Mouse (Mus musculus) activated CD4-positive, CD25-positive, alpha-beta regulatory T cell, adult 9 weeks (primary cell): ENCODE results near the gene Med25. TPM values are rescaled to one million over a fixed set of nuclear protein-coding genes. Genes with fewer than 3 reads are reported as not detected.

Source experiments
- polyA plus RNA-seq: library from polyadenylated mRNA; unstranded; fragments of 100-300 nt; shearing (Covaris generic); gene quantifications from one replicate; pipeline ENCODE4 v1.2.1, GENCODE M21; 2017

Med25 gene
- 40.3 TPM for polyA plus RNA-seq

GRCm38 (mm10) chr7:44892276-44892921, at the start of gene Med25:
TSS of gene Med25 (minus strand) at chr7:44892712.

GRCm38 (mm10) chr7:44929204-44930151, 37.0 kb upstream of the Med25 start, which contains the start of gene Ap2a1:
TSS of gene Ap2a1 (minus strand) at chr7:44929496.

DNA sequence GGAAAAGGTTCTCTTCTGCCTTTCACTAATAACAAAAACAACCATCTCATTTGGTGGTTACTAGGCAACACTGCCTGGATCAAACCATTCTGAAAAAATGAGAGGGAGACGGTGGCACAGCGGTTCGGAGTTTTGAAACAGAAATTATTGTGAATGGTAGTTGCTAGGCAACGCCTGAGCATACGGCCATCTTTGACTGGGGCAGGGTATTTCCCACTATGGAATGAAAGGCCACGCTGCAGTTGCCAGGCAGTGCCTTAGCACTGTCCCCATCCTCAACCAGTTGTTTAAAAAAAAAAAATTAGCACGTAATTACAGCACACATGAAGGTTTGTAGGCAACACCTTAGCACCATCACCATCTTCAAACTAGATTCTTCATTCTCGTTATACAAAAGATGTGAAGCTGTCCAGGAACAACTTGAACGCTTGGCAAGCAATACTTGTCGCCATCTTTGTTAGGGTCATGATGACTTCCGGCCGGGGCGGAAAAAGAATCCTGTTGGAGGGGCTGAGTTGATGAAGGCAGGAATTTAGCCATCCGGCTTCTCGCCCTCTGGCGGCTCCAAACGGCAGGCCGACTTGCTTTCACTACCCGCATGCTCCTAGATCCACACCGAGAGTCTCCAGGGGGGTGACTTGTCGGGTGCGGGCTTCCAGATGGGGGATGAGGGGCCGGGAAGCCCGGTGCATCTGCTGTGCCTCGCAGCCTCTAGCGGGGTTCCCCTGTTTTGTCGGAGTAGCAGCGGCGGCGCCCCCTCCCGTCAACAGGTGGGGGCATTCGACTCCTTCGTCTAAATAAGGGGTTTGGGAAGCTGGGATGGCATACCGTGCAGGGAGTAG, 3.3 kb upstream of the Med25 start, which contains the start of gene Fuz:
Gene Fuz (plus strand): TSS at position 487 of the 842 bp plus-strand sequence.

DNA sequence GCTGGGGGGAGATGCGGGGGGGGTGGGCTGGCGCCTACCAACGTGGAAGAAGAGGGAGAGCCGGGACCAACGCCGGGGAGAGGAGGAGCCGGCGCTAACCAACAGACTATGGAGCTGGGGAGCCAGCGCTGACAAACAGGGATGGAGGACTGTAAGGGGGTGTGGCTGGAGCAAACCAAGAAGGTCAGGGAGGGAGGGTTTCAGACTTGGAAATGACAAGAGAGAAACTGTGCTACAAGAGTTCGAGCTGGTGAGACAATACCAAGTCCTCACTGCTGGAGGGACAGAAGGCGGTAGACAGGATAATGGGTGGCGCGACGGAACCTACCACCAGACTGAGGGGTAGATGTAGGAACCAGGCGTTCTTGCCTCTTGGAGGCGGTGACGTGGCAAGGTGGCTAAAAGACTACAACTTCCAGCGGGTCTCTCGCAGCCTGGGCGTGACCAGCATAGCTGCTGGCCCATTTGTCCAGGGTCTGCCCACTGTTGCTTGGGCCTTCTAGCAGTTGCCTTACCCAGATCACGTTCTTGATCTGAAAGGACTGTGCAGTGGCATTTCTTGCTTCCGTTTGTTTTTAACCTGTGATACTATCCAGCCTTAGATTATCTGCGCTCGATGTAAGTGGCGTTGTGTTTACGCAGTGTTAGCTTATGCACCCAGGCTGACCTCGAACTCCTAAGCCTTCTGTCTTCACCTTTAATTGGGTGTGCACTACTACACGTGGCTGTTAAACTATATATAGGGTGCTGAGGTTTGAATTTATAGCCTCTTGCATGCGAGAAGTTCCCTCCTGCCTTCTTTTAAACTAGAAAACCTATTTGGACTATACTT, 22.6 kb downstream of the Med25 start, which contains the start of gene Ptov1:
Gene Ptov1 (minus strand): TSS at position 92 of the 832 bp plus-strand sequence.

DNA sequence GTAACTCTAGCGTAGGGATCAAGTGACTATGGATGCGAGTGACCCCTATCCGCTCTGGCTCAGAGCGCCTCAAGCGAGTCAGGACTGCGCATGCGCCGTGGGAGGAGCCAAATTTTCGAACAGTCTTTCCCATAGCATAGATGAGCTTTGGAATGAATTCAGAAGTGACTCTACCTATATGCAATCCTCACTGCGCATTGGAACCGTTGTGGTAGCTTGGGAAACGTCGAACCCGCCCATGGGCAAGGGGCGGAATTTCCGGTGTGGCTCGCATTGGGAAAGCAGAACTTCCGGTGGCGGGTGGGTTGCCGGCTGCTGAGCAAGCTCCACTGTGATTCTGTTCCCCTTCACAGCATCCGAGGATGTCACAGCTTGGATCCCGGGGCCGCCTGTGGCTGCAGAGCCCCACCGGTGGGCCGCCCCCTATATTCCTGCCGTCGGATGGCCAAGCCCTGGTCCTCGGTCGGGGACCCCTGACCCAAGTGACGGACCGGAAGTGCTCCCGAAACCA, 35.4 kb downstream of the Med25 start, which contains the start of gene Pnkp:
Gene Pnkp (plus strand): TSS at position 98 of the 511 bp plus-strand sequence.

DNA sequence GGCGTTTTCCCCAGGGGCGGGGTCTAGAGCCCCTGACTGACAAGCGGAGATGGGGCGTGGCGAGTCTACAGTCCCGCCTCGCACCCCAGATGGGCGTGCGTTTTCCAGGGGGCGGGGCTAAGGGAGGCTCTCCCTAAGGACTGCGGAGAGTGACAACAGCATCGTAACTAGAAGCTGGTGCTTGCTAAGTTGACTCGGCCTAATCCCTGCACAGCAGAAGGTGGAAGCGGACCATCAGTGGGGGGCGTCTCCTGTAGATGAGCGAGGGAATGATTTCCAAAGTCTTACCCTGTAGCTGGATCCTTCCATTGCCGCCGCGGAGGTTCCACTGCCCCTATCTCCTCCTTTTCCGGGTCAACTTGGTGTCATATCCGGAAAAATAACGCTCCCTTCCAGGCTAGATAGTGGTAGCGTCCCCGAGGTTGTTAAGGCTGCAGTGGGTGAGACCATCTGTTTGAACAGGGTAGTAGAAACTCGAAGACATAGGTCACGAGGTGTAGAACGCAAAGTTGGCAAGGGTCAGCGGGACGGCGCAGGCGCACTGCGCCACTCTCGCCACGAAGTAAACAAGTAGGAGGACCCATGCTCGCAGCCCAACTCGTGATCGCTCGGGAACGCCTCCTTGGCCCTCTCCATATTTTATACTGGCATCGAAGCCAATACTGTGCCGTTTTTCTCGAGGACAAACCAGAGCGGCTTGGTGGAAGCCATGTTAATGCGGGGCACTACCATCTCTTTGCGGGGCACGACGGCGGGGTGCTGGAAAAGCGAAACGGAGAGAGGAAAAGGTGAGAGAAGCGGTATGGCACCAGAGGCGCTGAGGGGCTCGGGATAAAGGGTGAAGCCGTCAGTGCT, 43.7 kb downstream of the Med25 start, which contains the start of the genes Akt1s1 and Tbc1d17:
Gene Akt1s1 (plus strand): TSS at position 431 of the 855 bp plus-strand sequence.
Gene Tbc1d17 (minus strand): TSS at position 519 of the 855 bp plus-strand sequence.

Other genes with a start within 250 kb of the Med25 start
- not detected for gene Myh14, start 221.9 kb downstream of the Med25 start, polyA plus RNA-seq
- gene Izumo2, start 184.0 kb downstream of the Med25 start, polyA plus RNA-seq: not detected
- gene Vrk3, start 144.3 kb downstream of the Med25 start, polyA plus RNA-seq: 111 TPM
- 0.57 TPM for gene Zfp473, start 141.7 kb downstream of the Med25 start, polyA plus RNA-seq
- 61.7 TPM for gene Nup62, start 76.6 kb downstream of the Med25 start, polyA plus RNA-seq
- 2.9 TPM for gene Il4i1, start 76.3 kb downstream of the Med25 start, polyA plus RNA-seq
- gene Atf5, start 76.1 kb downstream of the Med25 start, polyA plus RNA-seq: 0.42 TPM
- gene Akt1s1, start 43.7 kb downstream of the Med25 start, polyA plus RNA-seq: 17.3 TPM
- 97.4 TPM for gene Tbc1d17, start 43.6 kb downstream of the Med25 start, polyA plus RNA-seq
- 93.3 TPM for gene Pnkp, start 35.6 kb downstream of the Med25 start, polyA plus RNA-seq
- 9.7 TPM for gene Ptov1, start 22.9 kb downstream of the Med25 start, polyA plus RNA-seq
- 48.2 TPM for gene Fuz, start 3.4 kb upstream of the Med25 start, polyA plus RNA-seq
- gene Ap2a1, start 36.8 kb upstream of the Med25 start, polyA plus RNA-seq: 33.7 TPM
- gene Tsks, start 50.5 kb upstream of the Med25 start, polyA plus RNA-seq: not detected
- gene Cpt1c, start 82.1 kb upstream of the Med25 start, polyA plus RNA-seq: 0.42 TPM
- gene Prmt1, start 93.9 kb upstream of the Med25 start, polyA plus RNA-seq: 182 TPM
- 257 TPM for gene Irf3, start 104.9 kb upstream of the Med25 start, polyA plus RNA-seq
- 32.8 TPM for gene Bcl2l12, start 106.0 kb upstream of the Med25 start, polyA plus RNA-seq
- 30.0 TPM for gene Scaf1, start 123.7 kb upstream of the Med25 start, polyA plus RNA-seq
- gene Rras, start 125.2 kb upstream of the Med25 start, polyA plus RNA-seq: 8.7 TPM
- gene Prr12, start 160.2 kb upstream of the Med25 start, polyA plus RNA-seq: 4.7 TPM
- gene Nosip, start 169.7 kb upstream of the Med25 start, polyA plus RNA-seq: 126 TPM
- gene Prrg2, start 170.0 kb upstream of the Med25 start, polyA plus RNA-seq: 3.9 TPM
- 124 TPM for gene Rcn3, start 199.5 kb upstream of the Med25 start, polyA plus RNA-seq
- gene Fcgrt, start 211.1 kb upstream of the Med25 start, polyA plus RNA-seq: 6.3 TPM
- 3,104 TPM for gene Rps11, start 231.7 kb upstream of the Med25 start, polyA plus RNA-seq
- gene Rpl13a, start 236.0 kb upstream of the Med25 start, polyA plus RNA-seq: 2,649 TPM
- not detected for gene Gm45713, start 243.5 kb upstream of the Med25 start, polyA plus RNA-seq
- 220 TPM for gene Flt3l, start 243.7 kb upstream of the Med25 start, polyA plus RNA-seq